Mouse (Mus musculus): ENCODE measurements around the gene Irgq.

- TF ChIP-seq POLR2A (IDR thresholded peaks at IDR 0.05; ENCODE audit: insufficient read length, low read depth) = no peak
- TF ChIP-seq POLR2AphosphoS2 (IDR thresholded peaks at IDR 0.05; ENCODE audit: insufficient read length, low read depth) = no peak
- no peak for TF ChIP-seq MYOG (IDR thresholded peaks at IDR 0.05; ENCODE audit: control insufficient read depth in 1 of 3, insufficient read depth in 1 of 3, insufficient read length in 2 of 3, low read depth in 2 of 3)
- no peak for TF ChIP-seq MYOD1 (IDR thresholded peaks at IDR 0.05; ENCODE audit: control insufficient read depth in 1 of 3, insufficient read length in 2 of 3, low read depth in 2 of 3)
- no peak for TF ChIP-seq MAX (IDR thresholded peaks at IDR 0.05; ENCODE audit: low read depth)
Measured at GRCm38 (mm10) chr7:24500929-24501328, 29.6 kb upstream of the Irgq start.

Data from myocyte (in vitro differentiated cells).